Mouse (Mus musculus): ENCODE measurements around the gene Ttc28. TPM values are rescaled to one million over a fixed set of nuclear protein-coding genes. Genes with fewer than 3 reads are reported as not detected.

The Ttc28 gene
- polyA plus RNA-seq, 1 experiment, result 5.5 TPM

GRCm38 (mm10) chr5:111017319-111017718 lies 137.7 kb downstream of the Ttc28 start:
- DNase-seq, result no peak
- WGBS, result 95% methylated on average over 4 of the region's 4 CpGs

GRCm38 (mm10) chr5:111022339-111022738 lies 142.7 kb downstream of the Ttc28 start:
- peaks cover 11% of the 10 kb centered on the region; the same call in 1 of the 2 replicates for H3K4me1 ChIP-seq (ENCODE audit: control insufficient read depth, insufficient read depth, low read length)
- 77% methylated on average over 9 of the region's 9 CpGs for WGBS
- TF ChIP-seq CTCF (IDR thresholded peaks at IDR 0.05; ENCODE audit: borderline replicate concordance, insufficient read depth, low read depth, low read length) (no peak), POLR2A (IDR thresholded peaks at IDR 0.05; ENCODE audit: borderline replicate concordance, insufficient read depth, low read length) (no peak)
- H3K4me3 ChIP-seq (replicated peaks; ENCODE audit: insufficient read depth, low read depth, low read length), result no peak overlapping the region
- no peak overlapping the region for H3K27ac ChIP-seq (ENCODE audit: insufficient read depth, low read length)
- no peak for DNase-seq
- H3K27me3 ChIP-seq (ENCODE audit: control insufficient read depth, insufficient read depth, low read length), result no peaks in the 10 kb centered on the region

More at GRCm38 (mm10) chr5:111017319-111017718, 137.7 kb downstream of the Ttc28 start:
- Histone ChIP-seq H3K4me1 (ENCODE audit: control insufficient read depth, insufficient read depth, low read length) (peaks cover 1% of the 10 kb centered on the region; the same call in 1 of the 2 replicates), H3K4me3 (replicated peaks; ENCODE audit: insufficient read depth, low read depth, low read length) (no peak overlapping the region), H3K27me3 (ENCODE audit: control insufficient read depth, insufficient read depth, low read length) (no peaks in the 10 kb centered on the region), H3K27ac (ENCODE audit: insufficient read depth, low read length) (no peak overlapping the region)
- TF ChIP-seq CTCF (IDR thresholded peaks at IDR 0.05; ENCODE audit: borderline replicate concordance, insufficient read depth, low read depth, low read length), result no peak
- TF ChIP-seq POLR2A (IDR thresholded peaks at IDR 0.05; ENCODE audit: borderline replicate concordance, insufficient read depth, low read length), result no peak

GRCm38 (mm10) chr5:111022940-111023339 lies 143.3 kb downstream of the Ttc28 start:
- no peak for DNase-seq
- Histone ChIP-seq H3K4me1 (ENCODE audit: control insufficient read depth, insufficient read depth, low read length) (peaks cover 11% of the 10 kb centered on the region; the same call in 1 of the 2 replicates), H3K27ac (ENCODE audit: insufficient read depth, low read length) (no peak overlapping the region), H3K4me3 (replicated peaks; ENCODE audit: insufficient read depth, low read depth, low read length) (no peak overlapping the region), H3K27me3 (ENCODE audit: control insufficient read depth, insufficient read depth, low read length) (no peaks in the 10 kb centered on the region)
- WGBS, result 96% methylated on average over 1 of the region's 1 CpGs
- TF ChIP-seq CTCF (IDR thresholded peaks at IDR 0.05; ENCODE audit: borderline replicate concordance, insufficient read depth, low read depth, low read length), result no peak
- TF ChIP-seq POLR2A (IDR thresholded peaks at IDR 0.05; ENCODE audit: borderline replicate concordance, insufficient read depth, low read length), result no peak

GRCm38 (mm10) chr5:111024621-111025020 lies 145.0 kb downstream of the Ttc28 start:
- H3K4me1 ChIP-seq (ENCODE audit: control insufficient read depth, insufficient read depth, low read length), result peaks cover 14% of the 10 kb centered on the region; the same call in 1 of the 2 replicates
- no peak overlapping the region for H3K27ac ChIP-seq (ENCODE audit: insufficient read depth, low read length)
- H3K27me3 ChIP-seq (ENCODE audit: control insufficient read depth, insufficient read depth, low read length), result no peaks in the 10 kb centered on the region
- H3K4me3 ChIP-seq (replicated peaks; ENCODE audit: insufficient read depth, low read depth, low read length), result no peak overlapping the region
- TF ChIP-seq POLR2A (IDR thresholded peaks at IDR 0.05; ENCODE audit: borderline replicate concordance, insufficient read depth, low read length) (no peak), CTCF (IDR thresholded peaks at IDR 0.05; ENCODE audit: borderline replicate concordance, insufficient read depth, low read depth, low read length) (no peak)
- WGBS, result 97% methylated on average over 13 of the region's 13 CpGs
- DNase-seq, result no peak

GRCm38 (mm10) chr5:111025476-111025875 lies 145.9 kb downstream of the Ttc28 start:
- H3K27ac ChIP-seq (ENCODE audit: insufficient read depth, low read length), result no peak overlapping the region
- H3K4me1 ChIP-seq (ENCODE audit: control insufficient read depth, insufficient read depth, low read length), result peaks cover 14% of the 10 kb centered on the region; the same call in 1 of the 2 replicates
- TF ChIP-seq POLR2A (IDR thresholded peaks at IDR 0.05; ENCODE audit: borderline replicate concordance, insufficient read depth, low read length) (no peak), CTCF (IDR thresholded peaks at IDR 0.05; ENCODE audit: borderline replicate concordance, insufficient read depth, low read depth, low read length) (no peak)
- no peaks in the 10 kb centered on the region for H3K27me3 ChIP-seq (ENCODE audit: control insufficient read depth, insufficient read depth, low read length)
- WGBS, result 89% methylated on average over 14 of the region's 14 CpGs
- DNase-seq, result no peak
- H3K4me3 ChIP-seq (replicated peaks; ENCODE audit: insufficient read depth, low read depth, low read length), result no peak overlapping the region

- Histone ChIP-seq H3K27me3 (ENCODE audit: control insufficient read depth, insufficient read depth, low read length) (no peaks in the 10 kb centered on the region), H3K4me3 (replicated peaks; ENCODE audit: insufficient read depth, low read depth, low read length) (no peak overlapping the region), H3K27ac (ENCODE audit: insufficient read depth, low read length) (no peak overlapping the region), H3K4me1 (ENCODE audit: control insufficient read depth, insufficient read depth, low read length) (peaks cover 14% of the 10 kb centered on the region; the same call in 1 of the 2 replicates)
- WGBS, result 77% methylated on average over 8 of the region's 8 CpGs
- DNase-seq, result no peak
- TF ChIP-seq CTCF (IDR thresholded peaks at IDR 0.05; ENCODE audit: borderline replicate concordance, insufficient read depth, low read depth, low read length) (no peak), POLR2A (IDR thresholded peaks at IDR 0.05; ENCODE audit: borderline replicate concordance, insufficient read depth, low read length) (no peak)
Measured at GRCm38 (mm10) chr5:111026209-111026608, 146.6 kb downstream of the Ttc28 start.

GRCm38 (mm10) chr5:111028340-111028739 lies 148.7 kb downstream of the Ttc28 start:
- H3K4me1 ChIP-seq (ENCODE audit: control insufficient read depth, insufficient read depth, low read length), result peaks cover 8% of the 10 kb centered on the region
- no peak for DNase-seq
- no peak for TF ChIP-seq CTCF (IDR thresholded peaks at IDR 0.05; ENCODE audit: borderline replicate concordance, insufficient read depth, low read depth, low read length)
- no peak for TF ChIP-seq POLR2A (IDR thresholded peaks at IDR 0.05; ENCODE audit: borderline replicate concordance, insufficient read depth, low read length)
- no peak overlapping the region for H3K4me3 ChIP-seq (replicated peaks; ENCODE audit: insufficient read depth, low read depth, low read length)
- H3K27me3 ChIP-seq (ENCODE audit: control insufficient read depth, insufficient read depth, low read length), result no peaks in the 10 kb centered on the region
- H3K27ac ChIP-seq (ENCODE audit: insufficient read depth, low read length), result no peak overlapping the region
- WGBS, result 81% methylated on average over 4 of the region's 4 CpGs

- H3K27me3 ChIP-seq (ENCODE audit: control insufficient read depth, insufficient read depth, low read length), result no peaks in the 10 kb centered on the region
- no peak overlapping the region for H3K27ac ChIP-seq (ENCODE audit: insufficient read depth, low read length)
- no peak overlapping the region for H3K4me3 ChIP-seq (replicated peaks; ENCODE audit: insufficient read depth, low read depth, low read length)
- H3K4me1 ChIP-seq (ENCODE audit: control insufficient read depth, insufficient read depth, low read length), result peaks cover 3% of the 10 kb centered on the region
- 70% methylated on average over 9 of the region's 9 CpGs for WGBS
- TF ChIP-seq POLR2A (IDR thresholded peaks at IDR 0.05; ENCODE audit: borderline replicate concordance, insufficient read depth, low read length) (no peak), CTCF (IDR thresholded peaks at IDR 0.05; ENCODE audit: borderline replicate concordance, insufficient read depth, low read depth, low read length) (no peak)
- DNase-seq, result no peak
Measured at GRCm38 (mm10) chr5:111028952-111029351, 149.3 kb downstream of the Ttc28 start.
